Mouse (Mus musculus) R1 (cell line): ENCODE measurements at regions not wholly inside any gene's neighbourhood (a gene's known extent, or its start where the extent isn't known, plus 50 kb on each side); places are given as distances from the start of the nearest gene placed in this dataset.

Experiments used
- DNase-seq: peaks from one replicate; pipeline ENCODE4 v3.0.0-alpha.2; 2018; ENCODE audit warnings: low read depth, low spot score

GRCm38 (mm10) chr6:141136664-141137375 lies 112.2 kb upstream of the Pde3a start:
- no peak for DNase-seq

GRCm38 (mm10) chr6:141141016-141141415 lies 108.1 kb upstream of the Pde3a start:
- DNase-seq, result peak; percentile 55

DNA sequence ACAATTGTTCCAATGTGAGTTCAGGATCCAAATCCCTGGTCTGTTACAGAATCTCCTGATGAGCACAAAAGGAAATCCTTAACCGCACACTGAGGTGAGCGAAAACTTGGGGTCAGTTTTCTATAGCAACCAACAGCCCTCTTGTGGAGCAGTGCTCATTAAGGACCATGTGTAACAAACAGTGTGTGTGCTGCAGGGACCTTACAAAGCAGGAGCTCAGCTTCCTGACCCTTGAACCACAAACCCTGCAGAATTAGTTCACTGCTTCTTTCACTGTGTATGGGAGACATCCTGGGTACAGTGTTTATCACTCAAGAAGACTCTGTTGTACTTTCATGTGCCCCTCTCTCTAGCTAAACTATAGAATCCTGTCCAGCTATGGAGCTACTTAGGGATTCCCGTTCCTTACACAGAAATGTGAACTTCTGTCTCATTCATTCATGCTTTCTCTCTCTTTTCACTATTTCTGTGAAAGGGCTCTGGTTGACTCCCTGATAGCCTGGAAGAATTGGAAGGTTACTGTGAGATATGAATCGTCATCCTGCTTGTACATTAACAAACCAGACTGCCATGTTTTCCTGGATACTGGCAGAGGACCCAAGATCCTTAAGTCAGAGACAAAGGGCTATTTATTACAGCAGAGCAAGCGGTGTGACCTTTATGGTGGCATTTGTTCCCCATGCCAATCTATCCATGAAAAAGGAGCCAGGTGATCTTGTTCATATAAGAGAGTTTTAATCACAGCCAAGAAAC lies 100.5 kb upstream of the Pde3a start:
- DNase-seq, result no peak

DNA sequence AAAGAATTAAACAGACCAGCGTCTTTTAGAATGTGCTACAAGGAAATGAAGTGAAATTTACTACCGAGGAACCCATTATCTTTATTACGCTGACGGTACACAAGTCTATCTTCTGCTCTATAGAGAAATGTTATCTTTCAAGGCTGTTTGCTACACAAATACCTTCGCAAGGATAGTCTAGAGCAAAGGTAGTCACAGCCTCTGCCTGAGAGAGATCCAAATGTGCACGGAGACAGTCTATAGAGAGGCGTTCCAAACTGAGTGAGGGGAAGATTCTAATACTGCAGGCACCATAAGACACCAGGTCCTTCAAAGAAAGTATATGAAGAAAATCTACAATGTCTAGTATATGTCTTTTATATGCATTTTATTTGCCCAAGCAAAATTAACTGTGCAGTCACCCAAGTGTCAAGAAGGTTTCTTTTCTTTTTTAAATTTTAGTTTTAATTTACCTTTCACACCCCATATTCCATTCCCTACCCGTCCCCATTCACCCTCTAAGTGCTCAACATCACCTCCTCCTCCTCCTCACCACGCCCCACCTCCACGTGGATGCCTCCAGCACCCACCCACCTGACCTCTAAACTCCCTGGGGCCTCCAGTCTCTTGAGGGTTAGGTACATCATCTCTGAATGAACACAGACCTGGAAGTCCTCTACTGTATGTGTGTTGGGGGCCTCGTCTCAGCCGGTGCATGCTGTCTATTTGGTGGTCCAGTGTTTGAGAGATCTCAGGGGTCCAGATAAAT lies 99.7 kb upstream of the Pde3a start:
- no peak for DNase-seq

GRCm38 (mm10) chr6:141159326-141159725 lies 89.7 kb upstream of the Pde3a start:
- DNase-seq, result no peak

GRCm38 (mm10) chr6:141161626-141162233 lies 87.3 kb upstream of the Pde3a start:
- DNase-seq, result no peak

- DNase-seq, result no peak
Measured at GRCm38 (mm10) chr6:141167270-141167669, 81.8 kb upstream of the Pde3a start.

GRCm38 (mm10) chr6:141168356-141168755 lies 80.7 kb upstream of the Pde3a start:
- no peak for DNase-seq

GRCm38 (mm10) chr6:141183782-141184181 lies 65.3 kb upstream of the Pde3a start:
- DNase-seq, result no peak

- DNase-seq, result no peak
Measured at GRCm38 (mm10) chr6:141188036-141188435, 61.0 kb upstream of the Pde3a start.

- DNase-seq, result no peak
Measured at GRCm38 (mm10) chr6:141189093-141189492, 60.0 kb upstream of the Pde3a start.

- DNase-seq, result no peak
Measured at GRCm38 (mm10) chr6:141189701-141190100, 59.4 kb upstream of the Pde3a start.

GRCm38 (mm10) chr6:141190383-141190782 lies 58.7 kb upstream of the Pde3a start:
- no peak for DNase-seq

DNA sequence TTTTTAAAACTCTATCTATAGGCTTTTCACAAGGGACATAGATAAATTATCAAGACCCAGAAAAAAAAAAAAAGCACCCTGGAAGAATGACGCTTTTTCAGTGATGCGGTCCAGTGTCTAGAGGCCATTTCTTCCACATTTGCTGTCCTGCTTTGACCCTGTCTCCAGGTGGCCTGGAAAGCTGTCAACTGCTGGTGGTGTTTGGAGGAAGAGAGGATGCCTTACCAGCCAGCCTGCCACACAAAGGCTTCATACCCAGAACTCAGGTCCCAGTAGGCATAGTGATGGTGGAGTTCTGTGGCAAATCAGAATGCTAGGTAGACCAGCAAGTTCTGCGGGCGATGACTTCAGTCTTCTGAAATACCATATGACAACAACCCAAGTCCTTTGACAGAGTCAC lies 51.6 kb upstream of the Pde3a start:
- no peak for DNase-seq
